Mouse (Mus musculus): ENCODE measurements at regions not wholly inside any gene's neighbourhood (a gene's known extent, or its start where the extent isn't known, plus 50 kb on each side); places are given as distances from the start of the nearest gene placed in this dataset.
A peak's percentile ranks its signal among the peaks of the same experiment; 100 is the strongest.

- no peak for DNase-seq (ENCODE audit: low spot score)
Observed at GRCm38 (mm10) chr13:40652916-40653315, 85.3 kb downstream of the Tfap2a start.

GRCm38 (mm10) chr13:40651056-40651455 is 87.1 kb downstream of the Tfap2a start:
- peak; percentile 88 for DNase-seq (ENCODE audit: low spot score)

GRCm38 (mm10) chr13:40650036-40650709 is 88.0 kb downstream of the Tfap2a start:
- DNase-seq (ENCODE audit: low spot score), result no peak

GRCm38 (mm10) chr13:40649096-40650035 is 88.8 kb downstream of the Tfap2a start:
- no peak for DNase-seq (ENCODE audit: low spot score)

GRCm38 (mm10) chr13:40646131-40646530 is 92.0 kb downstream of the Tfap2a start:
- no peak for DNase-seq (ENCODE audit: low spot score)

GRCm38 (mm10) chr13:40645646-40646045 is 92.5 kb downstream of the Tfap2a start:
- no peak for DNase-seq (ENCODE audit: low spot score)

GRCm38 (mm10) chr13:40642931-40643330 is 95.2 kb downstream of the Tfap2a start:
- no peak for DNase-seq (ENCODE audit: low spot score)

GRCm38 (mm10) chr13:40637269-40637668 is 100.9 kb downstream of the Tfap2a start:
- no peak for DNase-seq (ENCODE audit: low spot score)

GRCm38 (mm10) chr13:40617881-40618280 is 120.3 kb downstream of the Tfap2a start:
- DNase-seq (ENCODE audit: low spot score), result no peak

GRCm38 (mm10) chr13:40608526-40608925 is 129.7 kb downstream of the Tfap2a start:
- no peak for DNase-seq (ENCODE audit: low spot score)

- peak; percentile 48 for DNase-seq (ENCODE audit: low spot score)
Observed at GRCm38 (mm10) chr13:40606405-40607271, 131.5 kb downstream of the Tfap2a start.

GRCm38 (mm10) chr13:40605686-40606404 is 132.3 kb downstream of the Tfap2a start:
- DNase-seq (ENCODE audit: low spot score), result no peak

- no peak for DNase-seq (ENCODE audit: low spot score)
Observed at GRCm38 (mm10) chr13:40574981-40575745, 163.0 kb downstream of the Tfap2a start.

GRCm38 (mm10) chr13:40569461-40569860 is 168.7 kb downstream of the Tfap2a start:
- DNase-seq (ENCODE audit: low spot score), result no peak

GRCm38 (mm10) chr13:40567821-40568220 is 170.4 kb downstream of the Tfap2a start:
- DNase-seq (ENCODE audit: low spot score), result no peak

GRCm38 (mm10) chr13:40564351-40564750 is 173.8 kb downstream of the Tfap2a start:
- no peak for DNase-seq (ENCODE audit: low spot score)

- DNase-seq (ENCODE audit: low spot score), result no peak
Observed at GRCm38 (mm10) chr13:40554368-40554767, 183.8 kb downstream of the Tfap2a start.

GRCm38 (mm10) chr13:40525501-40525900 is 164.3 kb upstream of the Ofcc1 start:
- DNase-seq (ENCODE audit: low spot score), result no peak

GRCm38 (mm10) chr13:40523115-40523514 is 161.9 kb upstream of the Ofcc1 start:
- DNase-seq (ENCODE audit: low spot score), result no peak

GRCm38 (mm10) chr13:40518180-40518579 is 156.9 kb upstream of the Ofcc1 start:
- DNase-seq (ENCODE audit: low spot score), result no peak

GRCm38 (mm10) chr13:40509290-40509689 is 148.0 kb upstream of the Ofcc1 start:
- no peak for DNase-seq (ENCODE audit: low spot score)

All from layer of hippocampus, adult 11-12 months (tissue).